Mouse (Mus musculus) CH12.LX (cell line): ENCODE measurements around the gene Gnb2. TPM values are rescaled to one million over a fixed set of nuclear protein-coding genes. Genes with fewer than 3 reads are reported as not detected.

Experiments
- DNase-seq: peaks from one replicate; pipeline ENCODE4 v3.0.0-alpha.2; 2013; ENCODE audit errors: extremely low read depth
- H3K27ac ChIP-seq: 2 replicates; pipeline ENCODE4 v1.5.1; 2012; ENCODE audit warnings: low read depth, mild to moderate bottlenecking, control low read depth, moderate library complexity; ENCODE audit not compliant: insufficient read depth
- H3K27me3 ChIP-seq: replicated peaks from 2 replicates; pipeline ENCODE3; 2012; ENCODE audit warnings: inconsistent platforms
- H3K36me3 ChIP-seq, 2 experiments: replicated peaks in 1 of 2; 2 replicates each; pipeline versions ENCODE3 to v1.6.1; 2012; ENCODE audit warnings: inconsistent platforms in 1 of 2, low read length in 1 of 2, mild to moderate bottlenecking in 1 of 2, mixed read lengths in 1 of 2, moderate library complexity in 1 of 2; ENCODE audit not compliant: control insufficient read depth in 1 of 2, insufficient read depth in 1 of 2
- H3K4me1 ChIP-seq, 2 experiments: 2 replicates each; pipeline ENCODE4 v1.6.1; 2012; ENCODE audit warnings: inconsistent platforms in 1 of 2, moderate library complexity in 1 of 2; ENCODE audit not compliant: insufficient read depth in 2 of 2, control insufficient read depth in 1 of 2
- H3K4me2 ChIP-seq: 2 replicates; pipeline ENCODE4 v1.6.1; 2012; ENCODE audit warnings: low read depth, mild to moderate bottlenecking, control low read depth; ENCODE audit not compliant: poor library complexity, insufficient read depth, severe bottlenecking
- H3K4me3 ChIP-seq, 3 experiments: fragments of 150-350 bp in 1 of 3; sonication (generic) in 1 of 3; replicated peaks in 1 of 3; 2 replicates each; pipeline versions ENCODE3 to v1.5.1; 2011 to 2012; ENCODE audit warnings: low read depth in 2 of 3, low read length in 2 of 3, mild to moderate bottlenecking in 2 of 3, moderate library complexity in 2 of 3, control low read depth in 1 of 3, improper control_type of control experiment in 1 of 3, inconsistent platforms in 1 of 3, mixed read lengths in 1 of 3; ENCODE audit not compliant: poor library complexity in 1 of 3
- H3K79me2 ChIP-seq: replicated peaks from 2 replicates; pipeline ENCODE4 v1.6.1; 2012; ENCODE audit warnings: mild to moderate bottlenecking, moderate library complexity; ENCODE audit not compliant: control insufficient read depth, poor library complexity, insufficient read depth, severe bottlenecking; ENCODE audit errors: extremely low read depth
- H3K9ac ChIP-seq: 2 replicates; pipeline ENCODE4 v1.6.1; 2012; ENCODE audit warnings: low read depth, mild to moderate bottlenecking, control low read depth, moderate library complexity; ENCODE audit not compliant: insufficient read depth
- H3K9me3 ChIP-seq: replicated peaks from 2 replicates; pipeline ENCODE3; 2012; ENCODE audit warnings: low read length, inconsistent platforms, mixed read lengths
- BHLHE40 ChIP-seq: IDR thresholded peaks from 2 replicates; pipeline ENCODE4 v1.6.1; 2011; ENCODE audit warnings: mild to moderate bottlenecking, low read depth, low read length, improper control_type of control experiment
- CHD1 ChIP-seq: IDR thresholded peaks from 2 replicates; pipeline ENCODE4 v1.6.1; 2012; ENCODE audit warnings: low read depth, low read length, improper control_type of control experiment, inconsistent platforms
- CHD2 ChIP-seq: IDR thresholded peaks from 2 replicates; pipeline ENCODE4 v1.6.1; 2011; ENCODE audit warnings: low read length, improper control_type of control experiment
- CTCF ChIP-seq, 2 experiments: IDR thresholded peaks in 1 of 2; conservative IDR thresholded peaks in 1 of 2; 2 replicates each; pipeline ENCODE4 v1.5.1; 2011 to 2012; ENCODE audit warnings: low read depth in 2 of 2, low read length in 2 of 2, improper control_type of control experiment in 1 of 2, inconsistent platforms in 1 of 2, mild to moderate bottlenecking in 1 of 2, moderate library complexity in 1 of 2
- E2F4 ChIP-seq: IDR thresholded peaks from 2 replicates; pipeline ENCODE4 v1.6.1; 2011; ENCODE audit warnings: low read depth, low read length, improper control_type of control experiment; ENCODE audit not compliant: insufficient replicate concordance
- ELF1 ChIP-seq: IDR thresholded peaks from 2 replicates; pipeline ENCODE4 v1.6.1; 2014; ENCODE audit warnings: low read depth, mild to moderate bottlenecking, inconsistent platforms, low read length, improper control_type of control experiment
- EP300 ChIP-seq: IDR thresholded peaks from 2 replicates; pipeline ENCODE4 v1.6.1; 2011; ENCODE audit warnings: low read length, improper control_type of control experiment
- ETS1 ChIP-seq: conservative IDR thresholded peaks from 2 replicates; pipeline ENCODE4 v1.6.1; 2012; ENCODE audit warnings: low read depth, mild to moderate bottlenecking, inconsistent platforms, low read length, improper control_type of control experiment, moderate library complexity
- HCFC1 ChIP-seq: IDR thresholded peaks from 2 replicates; pipeline ENCODE4 v1.6.1; 2012; ENCODE audit warnings: low read depth, mild to moderate bottlenecking, inconsistent platforms, low read length, improper control_type of control experiment
- IRF4 ChIP-seq: IDR thresholded peaks from 2 replicates; pipeline ENCODE4 v1.6.1; 2014; ENCODE audit warnings: low read depth, mild to moderate bottlenecking, inconsistent platforms, low read length, improper control_type of control experiment
- JUND ChIP-seq: conservative IDR thresholded peaks from 2 replicates; pipeline ENCODE4 v1.6.1; 2011; ENCODE audit warnings: low read depth, low read length, improper control_type of control experiment
- MAX ChIP-seq: IDR thresholded peaks from 2 replicates; pipeline ENCODE4 v1.6.1; 2011; ENCODE audit warnings: low read length, improper control_type of control experiment
- MAZ ChIP-seq: IDR thresholded peaks from 2 replicates; pipeline ENCODE4 v1.6.1; 2012; ENCODE audit warnings: low read depth, mild to moderate bottlenecking, inconsistent platforms, low read length, improper control_type of control experiment, moderate library complexity
- MXI1 ChIP-seq: IDR thresholded peaks from 2 replicates; pipeline ENCODE4 v1.6.1; 2011; ENCODE audit warnings: mild to moderate bottlenecking, low read depth, low read length, improper control_type of control experiment
- MYC ChIP-seq: IDR thresholded peaks from 2 replicates; pipeline ENCODE4 v1.6.1; 2011; ENCODE audit warnings: low read depth, mild to moderate bottlenecking, improper control_type of control experiment, low read length
- NELFE ChIP-seq: IDR thresholded peaks from 2 replicates; pipeline ENCODE4 v1.6.1; 2011; ENCODE audit warnings: low read depth, low read length, improper control_type of control experiment
- NRF1 ChIP-seq: IDR thresholded peaks from 2 replicates; pipeline ENCODE4 v1.6.1; 2014; ENCODE audit warnings: low read depth, mild to moderate bottlenecking, inconsistent platforms, low read length, improper control_type of control experiment, moderate library complexity
- PAX5 ChIP-seq: IDR thresholded peaks from 2 replicates; pipeline ENCODE4 v1.6.1; 2012; ENCODE audit warnings: low read length, inconsistent platforms, mixed read lengths
- POLR2A ChIP-seq: IDR thresholded peaks from 2 replicates; pipeline ENCODE4 v1.6.1; 2011; ENCODE audit warnings: low read depth, mild to moderate bottlenecking, improper control_type of control experiment, low read length
- POLR2AphosphoS2 ChIP-seq: IDR thresholded peaks from 2 replicates; pipeline ENCODE4 v1.6.1; 2011; ENCODE audit warnings: low read depth, low read length, improper control_type of control experiment
- RAD21 ChIP-seq: IDR thresholded peaks from 2 replicates; pipeline ENCODE4 v1.6.1; 2011; ENCODE audit warnings: low read depth, mild to moderate bottlenecking, low read length, improper control_type of control experiment, moderate library complexity
- RCOR1 ChIP-seq: conservative IDR thresholded peaks from 2 replicates; pipeline ENCODE4 v1.6.1; 2012; ENCODE audit warnings: low read depth, mild to moderate bottlenecking, inconsistent platforms, low read length, improper control_type of control experiment
- SIN3A ChIP-seq: IDR thresholded peaks from 2 replicates; pipeline ENCODE4 v1.6.1; 2012; ENCODE audit warnings: low read length, improper control_type of control experiment, inconsistent platforms
- SMC3 ChIP-seq: IDR thresholded peaks from 2 replicates; pipeline ENCODE4 v1.6.1; 2011; ENCODE audit warnings: low read depth, low read length, improper control_type of control experiment
- TBP ChIP-seq: conservative IDR thresholded peaks from 2 replicates; pipeline ENCODE4 v1.6.1; 2011; ENCODE audit warnings: low read depth, low read length, improper control_type of control experiment
- TCF12 ChIP-seq: IDR thresholded peaks from 2 replicates; pipeline ENCODE4 v1.6.1; 2014; ENCODE audit warnings: low read depth, mild to moderate bottlenecking, inconsistent platforms, low read length, improper control_type of control experiment
- UBTF ChIP-seq: IDR thresholded peaks from 2 replicates; pipeline ENCODE4 v1.6.1; 2012; ENCODE audit warnings: low read depth, mild to moderate bottlenecking, inconsistent platforms, low read length, improper control_type of control experiment, moderate library complexity
- USF1 ChIP-seq: IDR thresholded peaks from 2 replicates; pipeline ENCODE4 v1.6.1; 2014; ENCODE audit warnings: low read depth, mild to moderate bottlenecking, inconsistent platforms, low read length, improper control_type of control experiment
- USF2 ChIP-seq: conservative IDR thresholded peaks from 2 replicates; pipeline ENCODE4 v1.6.1; 2011; ENCODE audit warnings: low read depth, low read length, improper control_type of control experiment
- ZC3H11A ChIP-seq: IDR thresholded peaks from 2 replicates; pipeline ENCODE4 v1.6.1; 2012; ENCODE audit warnings: low read depth, mild to moderate bottlenecking, inconsistent platforms, low read length, improper control_type of control experiment
- ZKSCAN1 ChIP-seq: IDR thresholded peaks from 2 replicates; pipeline ENCODE4 v1.6.1; 2012; ENCODE audit warnings: low read depth, inconsistent platforms, low read length, improper control_type of control experiment, borderline replicate concordance
- ZMIZ1 ChIP-seq: IDR thresholded peaks from 2 replicates; pipeline ENCODE4 v1.6.1; 2012; ENCODE audit warnings: low read depth, mild to moderate bottlenecking, inconsistent platforms, low read length, improper control_type of control experiment
- ZNF384 ChIP-seq: IDR thresholded peaks from 2 replicates; pipeline ENCODE4 v1.6.1; 2012; ENCODE audit warnings: low read depth, low read length, improper control_type of control experiment, inconsistent platforms
- dilution Hi-C: fragments of 300-500 bp; cut with MboI; formaldehyde crosslinking; loops from 2 replicates; pipeline ENCODE4 v1.14.3; 2020; ENCODE audit warnings: low sequenced_read_pairs; ENCODE audit not compliant: extremely low pct_unique_long_range_greater_than_20kb, extremely low pct_ligation_motif_present
- in situ Hi-C: fragments of 300-500 bp; cut with MboI; formaldehyde crosslinking; loops from 3 replicates; pipeline ENCODE4 v1.14.3; 2019; ENCODE audit warnings: low sequenced_read_pairs, low pct_ligation_motif_present, low pct_unique_long_range_greater_than_20kb, mixed read lengths
- polyA plus RNA-seq: library from polyadenylated mRNA; unstranded; fragments of >175 nt; gene quantifications from 2 replicates; pipeline ENCODE4 v1.2.1, GENCODE M21; 2012; ENCODE audit warnings: low read depth; ENCODE audit not compliant: insufficient read length
- total RNA-seq, 2 experiments: library from RNA; depleted of rRNA; stranded (reverse); fragments of 300-350 nt in 1 of 2; fragments of >200 nt in 1 of 2; gene quantifications; 2 replicates each; pipeline ENCODE4 v1.2.3; 2012 to 2014

Gnb2 gene
- total and polyA plus RNA-seq, 3 experiments: 264 to 480 (median 327) TPM

DNA sequence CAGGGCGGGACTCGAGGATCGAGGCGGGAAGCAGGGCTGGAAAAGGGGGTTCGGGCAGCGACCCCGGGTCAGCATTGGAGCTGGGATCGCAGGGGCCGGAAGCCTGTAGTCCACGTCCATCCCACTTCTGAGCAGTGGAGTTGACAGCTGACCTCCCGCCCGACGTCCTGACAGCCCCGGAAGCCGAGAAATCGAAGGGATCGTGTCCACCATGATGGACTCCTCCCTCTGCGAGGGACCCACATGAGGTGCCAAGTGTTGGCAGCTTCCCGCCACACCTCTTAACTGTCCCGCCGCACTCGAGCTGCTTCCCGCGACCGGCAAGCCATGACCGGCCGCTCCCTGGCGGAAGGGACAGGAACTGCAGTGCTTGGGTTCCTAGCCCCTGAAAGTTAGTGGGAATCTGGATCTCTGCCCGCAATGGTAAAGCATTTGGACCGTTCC lies 30.6 kb downstream of the Gnb2 start (continued):
- TF ChIP-seq NRF1: no peak
- 0 out of 2 replicates have a peak, but pooled peaks have one; percentile 20 for TF ChIP-seq TBP
- peak; percentile 78 for TF ChIP-seq MXI1
- TF ChIP-seq RAD21: peak; percentile 6; the same call in 1 of the 2 replicates
- peak; percentile 87 for TF ChIP-seq MAX
- TF ChIP-seq MAZ: no peak

- peak within 1 kb of the TSS; percentile 92 for H3K27ac ChIP-seq
- TF ChIP-seq ZC3H11A (no peak), USF2 (peak; percentile 87), NELFE (peak; percentile 73; the same call in 1 of the 2 replicates), ZKSCAN1 (no peak), NRF1 (peak; percentile 100), ZMIZ1 (peak; percentile 8; the same call in 1 of the 2 replicates), HCFC1 (peak; percentile 91), EP300 (no peak), MYC (peak; percentile 84), USF1 (peak; percentile 91), CHD2 (peak; percentile 99), SMC3 (peak; percentile 44; the same call in 1 of the 2 replicates), POLR2A (peak; percentile 75), BHLHE40 (peak; percentile 70), RCOR1 (no peak), JUND (no peak), CHD1 (0 out of 2 replicates have a peak, but pooled peaks have one; percentile 16), PAX5 (no peak), RAD21 (no peak; the same call in none of the 2 replicates), MAZ (no peak), TCF12 (peak; percentile 67; the same call in 1 of the 2 replicates), SIN3A (no peak; the same call in none of the 2 replicates), CTCF (conservative IDR thresholded peaks at IDR 0.05 in 1 of 2, IDR thresholded peaks at IDR 0.05 in 1 of 2; ENCODE audit: low read depth in 2 of 2, low read length in 2 of 2) (peak; percentile 66 to 77), MXI1 (no peak; the same call in 1 of the 2 replicates), IRF4 (no peak; the same call in 1 of the 2 replicates), UBTF (no peak), ELF1 (peak; percentile 96), POLR2AphosphoS2 (no peak), ETS1 (no peak), E2F4 (no peak), TBP (0 out of 2 replicates have a peak, but pooled peaks have one; percentile 58), ZNF384 (no peak)
Observed at GRCm38 (mm10) chr5:137501709-137502666, 31.3 kb downstream of the Gnb2 start, which contains the start of gene Pop7. Pop7 (minus strand) TSS chr5:137502518.

More at GRCm38 (mm10) chr5:137501709-137502666, 31.3 kb downstream of the Gnb2 start, which contains the start of gene Pop7:
- Histone ChIP-seq H3K4me2 (peak within 1 kb of the TSS; percentile 71), H3K4me3 (peak within 1 kb of the TSS; percentile 76 to 94 (median 79)), H3K4me1 (peaks cover 2 to 14% of the 10 kb centered on the region in 2 experiments; a peak in 3 of 4 replicates), H3K79me2 (no peaks in the 10 kb centered on the region; the same call in 1 of the 2 replicates), H3K36me3 (peaks cover 0 to 11% of the 10 kb centered on the region in 2 experiments), H3K9me3 (peaks cover 3% of the 10 kb centered on the region), H3K9ac (peak within 1 kb of the TSS; percentile 90), H3K27me3 (peaks cover 3% of the 10 kb centered on the region)
- dilution Hi-C loops: no loop called here
- peak; percentile 100 for DNase-seq
- in situ Hi-C loops: loop anchor here (25.0 kb wide), 1 partner anchor 260 kb away; no protein-coding TSS in a partner anchor
